Mouse (Mus musculus): ENCODE data around the gene Gm21188.
"Not testable (repeated sequence)": the region's sequence is repeated elsewhere in the genome, so short reads cannot be mapped to it uniquely, and the experiment has no call there.

- TF ChIP-seq MEF2A (IDR thresholded peaks at IDR 0.05; ENCODE audit: extremely low read depth, insufficient replicate concordance, low read depth, low read length, poor library complexity, severe bottlenecking); NELFE (IDR thresholded peaks at IDR 0.05; ENCODE audit: low read depth, low read length); CTCF (IDR thresholded peaks at IDR 0.05 in 2 of 3, conservative IDR thresholded peaks at IDR 0.05 in 1 of 3; ENCODE audit: control insufficient read depth in 1 of 3, insufficient read depth in 1 of 3, low read depth in 2 of 3, low read length in 3 of 3, poor library complexity in 1 of 3, severe bottlenecking in 1 of 3); POLR2A (IDR thresholded peaks at IDR 0.05; ENCODE audit: control insufficient read depth in 1 of 2, insufficient read depth in 1 of 2, low read depth in 1 of 2, low read length in 2 of 2, poor library complexity in 1 of 2); POLR2AphosphoS2 (IDR thresholded peaks at IDR 0.05; ENCODE audit: low read length); USF2 (IDR thresholded peaks at IDR 0.05; ENCODE audit: borderline replicate concordance in 1 of 2, insufficient read depth in 1 of 2, low read depth in 1 of 2, low read length in 2 of 2): not testable (repeated sequence)
Measured at GRCm38 (mm10) chr13:120034637-120035036, 17.4 kb downstream of the Gm21188 start.

Data from MEL (cell line).